Mouse (Mus musculus): ENCODE results near the gene L3hypdh.

- TF ChIP-seq CTCF (IDR thresholded peaks at IDR 0.05; ENCODE audit: low read depth) = no peak
- TF ChIP-seq EP300 (IDR thresholded peaks at IDR 0.05; ENCODE audit: low read depth) = no peak
Observed at GRCm38 (mm10) chr12:72078248-72078647, 7.0 kb downstream of the L3hypdh start.
